Mouse (Mus musculus): Measurements from ENCODE around the gene Mog. TPM values are rescaled to one million over a fixed set of nuclear protein-coding genes. Genes with fewer than 3 reads are reported as not detected.

Mog gene
- 88.1 and 99.0 TPM in 2 replicates for polyA plus RNA-seq (2021; fragmentation: Nextera tagmentation)
- long read RNA-seq, experiment 1, partial matches to known transcripts = 0 of 7 reads
- long read RNA-seq, experiment 1, other reads (novel, unspliced or antisense) = 6 of 7 reads
- long read RNA-seq, experiment 2, transcript Mog-202 (7 exons, 627 nt) = major isoform, 5 of 39 reads
- long read RNA-seq, experiment 2, partial matches to known transcripts = 23 of 39 reads
- long read RNA-seq, experiment 2, other reads (novel, unspliced or antisense) = 11 of 39 reads

GRCm38 (mm10) chr17:37022628-37023576, at the start of gene Mog:
Gene Mog (minus strand): TSS chr17:37023398.

GRCm38 (mm10) chr17:37045611-37046311, 22.6 kb upstream of the Mog start, which contains the start of gene Gabbr1:
Gene Gabbr1 (plus strand): TSS chr17:37045966.

GRCm38 (mm10) chr17:37000863-37001262, 22.3 kb downstream of the Mog start, which contains the start of gene Zfp57:
Gene Zfp57 (plus strand): TSS chr17:37001163.

DNA sequence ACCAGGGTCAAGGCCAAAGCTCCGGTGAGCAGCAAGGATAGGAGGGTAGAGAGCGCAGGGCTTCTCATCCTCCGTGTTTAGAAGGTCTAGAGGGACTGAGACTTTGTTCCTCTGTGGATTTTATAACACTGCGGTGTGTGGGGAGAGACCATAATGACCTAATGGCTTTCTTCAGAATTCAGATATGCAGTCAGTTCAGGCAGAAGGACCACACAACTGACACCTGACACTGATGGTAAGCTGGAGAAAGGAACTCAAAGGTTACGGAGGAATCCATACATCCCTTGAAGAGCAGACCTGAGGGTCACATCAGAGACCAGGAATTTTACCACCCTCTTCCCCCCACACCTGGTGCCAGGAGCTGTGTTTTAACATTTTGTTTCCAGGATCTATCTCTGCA, 33.8 kb downstream of the Mog start, which contains the start of gene H2-M5:
TSS of gene H2-M5 (minus strand) at position 101 of the 400 bp plus-strand sequence.

DNA sequence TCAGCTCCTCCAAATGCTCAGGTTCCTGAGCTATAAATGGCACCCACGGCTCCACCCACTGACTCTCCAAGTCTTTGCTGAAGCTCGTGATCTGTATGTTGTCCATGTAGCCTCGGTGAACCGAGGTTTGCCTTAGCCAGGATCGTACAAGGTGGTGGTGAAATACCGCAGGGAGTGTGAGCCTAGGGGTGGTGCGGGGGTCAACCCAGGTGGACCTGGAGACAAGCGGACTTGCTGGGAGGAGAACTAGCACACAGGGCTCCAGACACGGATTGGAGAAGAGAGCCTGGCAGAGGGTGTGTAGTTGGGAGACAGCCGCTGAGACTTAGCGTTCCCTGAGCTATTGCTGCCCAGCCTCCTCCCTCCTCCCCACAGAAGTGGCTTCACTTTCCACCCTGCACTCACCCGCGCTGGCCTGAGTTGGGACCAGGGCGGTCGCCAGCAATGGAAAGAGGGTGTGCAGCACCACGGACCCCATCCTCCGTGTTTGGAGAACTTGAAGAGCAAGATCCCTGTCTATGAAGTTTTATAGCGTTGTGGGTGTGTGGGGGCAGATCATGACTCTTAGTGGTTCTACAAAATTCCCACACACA, 41.9 kb downstream of the Mog start, which contains the start of gene 2410137M14Rik:
TSS of gene 2410137M14Rik (minus strand) at position 17 of the 593 bp plus-strand sequence.

Other genes with a start within 250 kb of the Mog start
- not detected in 2 replicates for gene H2-M10.6, start 211.2 kb downstream of the Mog start, polyA plus RNA-seq (2021; fragmentation: Nextera tagmentation)
- gene Trim26, start 186.3 kb downstream of the Mog start, polyA plus RNA-seq (2021; fragmentation: Nextera tagmentation) = 10.3 and 11.1 TPM in 2 replicates
- not detected in 2 replicates for gene Trim15, start 156.2 kb downstream of the Mog start, polyA plus RNA-seq (2021; fragmentation: Nextera tagmentation)
- not detected in 2 replicates for gene Trim10, start 153.8 kb downstream of the Mog start, polyA plus RNA-seq (2021; fragmentation: Nextera tagmentation)
- not detected in 2 replicates for gene Trim40, start 133.3 kb downstream of the Mog start, polyA plus RNA-seq (2021; fragmentation: Nextera tagmentation)
- not detected in 2 replicates for gene Trim31, start 125.3 kb downstream of the Mog start, polyA plus RNA-seq (2021; fragmentation: Nextera tagmentation)
- 4.9 and 5.6 TPM in 2 replicates for gene Rnf39, start 80.5 kb downstream of the Mog start, polyA plus RNA-seq (2021; fragmentation: Nextera tagmentation)
- 207 and 224 TPM in 2 replicates for gene Ppp1r11, start 71.7 kb downstream of the Mog start, polyA plus RNA-seq (2021; fragmentation: Nextera tagmentation)
- gene Znrd1, start 64.8 kb downstream of the Mog start, polyA plus RNA-seq (2021; fragmentation: Nextera tagmentation) = 76.9 and 81.0 TPM in 2 replicates
- gene Znrd1as, start 64.8 kb downstream of the Mog start, polyA plus RNA-seq (2021; fragmentation: Nextera tagmentation) = 6.8 and 7.5 TPM in 2 replicates
- gene 2410137M14Rik, start 42.2 kb downstream of the Mog start, polyA plus RNA-seq (2021; fragmentation: Nextera tagmentation) = not detected in 2 replicates
- gene H2-M5, start 33.9 kb downstream of the Mog start, polyA plus RNA-seq (2021; fragmentation: Nextera tagmentation) = 0.15 TPM in 1 of 2 replicates, not detected in the other
- 0.85 and 1.7 TPM in 2 replicates for gene Zfp57, start 22.2 kb downstream of the Mog start, polyA plus RNA-seq (2021; fragmentation: Nextera tagmentation)
- gene Gabbr1, start 22.6 kb upstream of the Mog start, polyA plus RNA-seq (2021; fragmentation: Nextera tagmentation) = 44.8 and 46.3 TPM in 2 replicates
- not detected in 2 replicates for gene Olfr90, start 65.1 kb upstream of the Mog start, polyA plus RNA-seq (2021; fragmentation: Nextera tagmentation)
- not detected in 2 replicates for gene Olfr91, start 74.9 kb upstream of the Mog start, polyA plus RNA-seq (2021; fragmentation: Nextera tagmentation)
- gene Olfr92, start 96.7 kb upstream of the Mog start, polyA plus RNA-seq (2021; fragmentation: Nextera tagmentation) = not detected in 2 replicates
- not detected in 2 replicates for gene Olfr93, start 138.1 kb upstream of the Mog start, polyA plus RNA-seq (2021; fragmentation: Nextera tagmentation)
- gene Ubd, start 170.5 kb upstream of the Mog start, polyA plus RNA-seq (2021; fragmentation: Nextera tagmentation) = not detected in 2 replicates
- not detected in 2 replicates for gene Olfr94, start 177.6 kb upstream of the Mog start, polyA plus RNA-seq (2021; fragmentation: Nextera tagmentation)
- gene Olfr95, start 189.7 kb upstream of the Mog start, polyA plus RNA-seq (2021; fragmentation: Nextera tagmentation) = not detected in 2 replicates
- gene Olfr96, start 196.7 kb upstream of the Mog start, polyA plus RNA-seq (2021; fragmentation: Nextera tagmentation) = not detected in 2 replicates
- gene Olfr97, start 213.9 kb upstream of the Mog start, polyA plus RNA-seq (2021; fragmentation: Nextera tagmentation) = not detected in 2 replicates
- not detected in 2 replicates for gene Olfr98, start 240.4 kb upstream of the Mog start, polyA plus RNA-seq (2021; fragmentation: Nextera tagmentation)
- gene H2-M3, start 246.8 kb upstream of the Mog start, polyA plus RNA-seq (2021; fragmentation: Nextera tagmentation) = 3.3 and 3.5 TPM in 2 replicates